Mouse (Mus musculus): Measurements from ENCODE around the gene Atg13. TPM values are rescaled to one million over a fixed set of nuclear protein-coding genes. Genes with fewer than 3 reads are reported as not detected.

Gene Atg13
- total RNA-seq, 2 experiments from 2014 or later: 41.3 to 42.0 TPM

- no peak for DNase-seq
Observed at GRCm38 (mm10) chr2:91695436-91696224, 14.7 kb downstream of the Atg13 start.

- DNase-seq: peak; percentile 86
Observed at GRCm38 (mm10) chr2:91689452-91689851, 20.9 kb downstream of the Atg13 start.

GRCm38 (mm10) chr2:91683919-91684318 lies 26.5 kb downstream of the Atg13 start:
- DNase-seq: no peak

- DNase-seq: peak; percentile 57
Observed at GRCm38 (mm10) chr2:91682850-91683249, 27.5 kb downstream of the Atg13 start.

GRCm38 (mm10) chr2:91676961-91677360 lies 33.4 kb downstream of the Atg13 start:
- DNase-seq: no peak

GRCm38 (mm10) chr2:91676420-91676819 lies 34.0 kb downstream of the Atg13 start:
- no peak for DNase-seq

GRCm38 (mm10) chr2:91674895-91675294 lies 35.5 kb downstream of the Atg13 start:
- DNase-seq: no peak

- DNase-seq: no peak
Observed at GRCm38 (mm10) chr2:91673587-91673986, 36.8 kb downstream of the Atg13 start.

- DNase-seq: no peak
Observed at GRCm38 (mm10) chr2:91670038-91670437, 40.3 kb downstream of the Atg13 start.

- DNase-seq: no peak
Observed at GRCm38 (mm10) chr2:91669326-91669725, 41.0 kb downstream of the Atg13 start.

GRCm38 (mm10) chr2:91667747-91668146 lies 42.6 kb downstream of the Atg13 start:
- DNase-seq: no peak

GRCm38 (mm10) chr2:91666386-91666910 lies 43.9 kb downstream of the Atg13 start:
- no peak for DNase-seq

GRCm38 (mm10) chr2:91664780-91665179 lies 45.6 kb downstream of the Atg13 start:
- DNase-seq: no peak

GRCm38 (mm10) chr2:91660981-91661380 lies 49.4 kb downstream of the Atg13 start:
- no peak for DNase-seq

- no peak for DNase-seq
Observed at GRCm38 (mm10) chr2:91659657-91660056, 50.7 kb downstream of the Atg13 start.

- DNase-seq: no peak
Observed at GRCm38 (mm10) chr2:91656774-91657173, 53.6 kb downstream of the Atg13 start.

- DNase-seq: no peak
Observed at GRCm38 (mm10) chr2:91655827-91656226, 54.5 kb downstream of the Atg13 start.

- DNase-seq: no peak
Observed at GRCm38 (mm10) chr2:91655388-91655787, 55.0 kb downstream of the Atg13 start.

- no peak for DNase-seq
Observed at GRCm38 (mm10) chr2:91652863-91653262, 57.5 kb downstream of the Atg13 start.

- DNase-seq: no peak
Observed at GRCm38 (mm10) chr2:91651458-91652258, 58.7 kb downstream of the Atg13 start.

GRCm38 (mm10) chr2:91650360-91650995 lies 59.9 kb downstream of the Atg13 start:
- no peak for DNase-seq

GRCm38 (mm10) chr2:91649553-91650359 lies 60.6 kb downstream of the Atg13 start, which contains the start of the genes Zfp408 and Arhgap1:
Gene Zfp408, minus strand, starts transcription at chr2:91649791.
Gene Arhgap1, plus strand, starts transcription at chr2:91649860.
- peak; percentile 96 for DNase-seq

Measured in adrenal gland, postnatal 10 days (tissue).